Mouse (Mus musculus) left cerebral cortex, adult 18-20 months (tissue): Measurements from ENCODE around the gene Slc16a14. TPM values are rescaled to one million over a fixed set of nuclear protein-coding genes. Genes with fewer than 3 reads are reported as not detected.
A peak's percentile ranks its signal among the peaks of the same experiment; 100 is the strongest.

Experiments
- DNase-seq, 2 experiments: peaks; one replicate each; pipeline ENCODE4 v3.0.0; 2021 to 2022; ENCODE audit warnings: low spot score in 2 of 2, mixed read lengths in 1 of 2
- total RNA-seq, 2 experiments: library from RNA; stranded (reverse); gene quantifications; 2 replicates each; pipeline ENCODE4 v1.2.3; 2021

Gene Slc16a14
- total RNA-seq, 2 experiments from 2014 or later, result 9.7 to 10.9 TPM

DNA sequence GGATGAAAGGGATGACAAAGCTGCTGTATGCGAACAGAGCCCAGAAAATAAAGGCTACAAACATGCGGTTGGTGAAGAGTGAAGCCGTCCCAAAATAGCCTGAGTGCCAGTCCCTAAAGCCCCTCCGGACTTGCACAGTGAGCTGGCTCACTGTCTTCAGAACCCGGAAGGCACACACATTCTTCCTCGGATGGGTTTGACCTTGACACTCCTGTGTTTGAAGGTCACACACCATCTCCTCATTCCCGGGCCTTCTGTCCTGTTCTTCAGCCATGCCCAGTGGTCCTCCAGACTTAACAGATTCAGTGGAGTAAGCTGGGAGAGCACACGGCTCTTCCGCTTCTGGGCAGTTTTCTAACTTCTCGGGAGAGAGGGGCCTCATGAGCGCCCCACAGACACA is 22.4 kb downstream of the Slc16a14 start:
- no peak for DNase-seq

DNA sequence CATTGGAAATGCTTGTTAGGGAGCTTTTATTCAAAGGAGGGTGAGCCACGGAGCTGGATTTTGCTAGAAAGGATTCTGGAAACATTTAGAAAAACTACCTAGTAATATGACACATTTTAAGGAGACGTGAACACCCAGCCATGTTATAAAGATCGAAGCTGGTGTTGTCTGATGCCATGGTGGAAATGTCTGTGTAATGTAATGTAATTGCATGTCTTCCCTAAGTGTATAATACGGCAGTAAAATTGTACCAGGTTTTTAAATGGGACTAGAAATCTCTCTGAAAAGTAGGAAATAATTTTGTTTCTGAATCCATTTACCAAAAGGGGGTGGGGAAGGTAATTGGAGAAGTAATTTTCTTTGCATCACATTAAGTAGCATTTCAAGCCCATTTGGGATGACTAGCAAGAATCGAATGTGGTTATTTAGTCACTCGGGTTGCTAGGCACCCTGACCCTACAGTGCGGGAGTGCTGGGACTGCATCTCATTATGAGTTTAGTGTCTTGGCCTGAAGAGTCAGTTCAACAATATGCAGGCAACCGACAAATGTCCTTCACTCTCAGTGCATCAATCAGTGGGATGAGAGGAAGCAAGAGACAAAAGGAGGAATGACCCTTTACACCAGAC is 24.6 kb downstream of the Slc16a14 start:
- DNase-seq, result no peak

DNA sequence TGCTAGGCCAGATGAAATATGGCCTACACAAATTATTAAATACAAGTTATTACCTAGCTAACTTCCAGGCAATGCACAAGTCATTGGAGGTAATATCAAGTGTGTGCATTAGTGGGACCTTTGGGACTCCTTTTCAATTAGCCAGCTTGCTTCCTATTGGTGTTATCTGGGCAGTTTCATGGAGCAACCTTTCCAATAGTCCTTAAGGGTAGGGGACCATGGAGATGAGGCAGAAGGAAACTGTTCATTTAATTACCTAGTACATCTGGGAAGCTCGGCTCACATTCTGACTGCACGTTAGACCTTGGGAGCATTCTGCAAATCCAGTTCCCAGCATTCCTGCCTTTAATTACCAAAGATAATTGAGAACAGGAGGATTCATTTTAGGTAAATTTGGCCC is 30.5 kb downstream of the Slc16a14 start:
- DNase-seq, result no peak

DNA sequence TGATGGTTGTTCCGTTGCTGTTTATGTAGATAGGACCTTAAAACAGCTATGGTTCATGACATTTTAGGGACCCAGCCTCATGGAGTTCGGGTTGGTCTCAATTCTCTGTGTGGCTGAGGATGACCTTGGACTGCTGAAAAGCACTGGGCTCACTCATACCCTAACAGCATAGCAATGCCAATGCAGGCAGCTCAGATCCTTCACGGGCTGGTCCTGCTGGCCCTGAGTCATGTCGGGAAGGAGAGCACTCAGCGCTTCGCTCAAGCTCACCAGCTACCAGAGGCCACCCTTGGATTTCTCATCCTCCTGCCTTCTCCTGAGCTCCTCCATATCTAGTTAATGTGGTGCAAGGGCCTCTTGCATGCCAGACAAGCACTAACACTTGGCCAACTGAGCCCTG is 35.8 kb downstream of the Slc16a14 start:
- no peak for DNase-seq

DNA sequence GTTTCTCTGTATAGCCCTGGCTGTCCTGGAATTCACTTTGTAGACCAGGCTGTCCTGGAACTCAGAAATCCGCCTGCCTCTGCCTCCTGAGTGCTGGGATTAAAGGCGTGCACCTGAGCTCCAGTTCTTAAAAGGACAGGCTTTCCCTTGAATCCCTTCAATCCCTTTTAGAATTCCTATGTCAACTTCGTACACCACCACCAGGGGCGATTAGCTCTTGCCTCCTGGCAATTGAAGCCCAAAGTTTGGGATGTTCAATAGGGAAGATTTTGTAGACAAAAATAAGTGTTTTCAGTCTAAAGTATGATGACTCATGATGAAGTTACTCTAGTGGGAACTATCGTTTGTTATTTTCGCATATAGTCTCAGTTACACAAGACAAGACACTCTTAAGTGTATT is 37.6 kb downstream of the Slc16a14 start:
- no peak for DNase-seq

DNA sequence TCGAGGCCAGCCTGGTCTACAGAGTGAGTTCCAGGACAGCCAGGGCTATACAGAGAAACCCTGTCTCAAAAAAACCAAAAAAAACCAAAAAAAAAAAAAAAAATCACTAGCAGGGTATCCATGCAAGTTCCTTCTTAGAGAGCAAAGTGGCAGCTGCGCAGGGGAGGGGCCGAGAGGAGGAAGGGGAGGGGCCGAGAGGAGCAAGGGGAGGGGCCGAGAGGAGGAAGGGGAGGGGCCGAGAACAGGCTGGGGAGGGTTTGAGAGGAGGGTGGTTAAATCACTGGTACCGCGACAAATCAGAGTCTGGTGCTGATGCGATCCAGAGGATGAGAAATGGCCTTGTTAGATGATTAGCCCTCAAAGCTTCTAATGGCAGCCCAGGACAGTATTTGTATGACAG is 43.2 kb downstream of the Slc16a14 start:
- DNase-seq, result no peak

DNA sequence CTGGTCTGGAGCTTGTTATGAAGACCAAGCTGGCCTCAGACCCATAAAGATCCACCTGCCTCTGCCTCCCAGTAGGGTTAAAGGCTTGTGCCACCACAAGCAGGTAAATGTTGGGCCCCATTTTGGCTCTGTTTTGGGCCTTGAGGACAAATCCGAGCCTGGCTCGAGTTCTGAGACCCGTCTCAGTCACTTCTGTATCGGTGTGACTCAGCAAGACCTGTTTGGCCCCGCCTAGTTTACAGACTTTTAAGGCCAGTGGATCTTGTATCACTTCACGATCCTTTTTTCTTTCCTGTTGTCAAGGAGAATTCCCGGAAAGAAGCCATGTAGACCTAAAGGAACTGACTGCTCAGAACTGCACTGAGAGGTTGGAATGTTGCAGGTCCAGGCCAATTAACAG is 44.4 kb downstream of the Slc16a14 start:
- no peak for DNase-seq

DNA sequence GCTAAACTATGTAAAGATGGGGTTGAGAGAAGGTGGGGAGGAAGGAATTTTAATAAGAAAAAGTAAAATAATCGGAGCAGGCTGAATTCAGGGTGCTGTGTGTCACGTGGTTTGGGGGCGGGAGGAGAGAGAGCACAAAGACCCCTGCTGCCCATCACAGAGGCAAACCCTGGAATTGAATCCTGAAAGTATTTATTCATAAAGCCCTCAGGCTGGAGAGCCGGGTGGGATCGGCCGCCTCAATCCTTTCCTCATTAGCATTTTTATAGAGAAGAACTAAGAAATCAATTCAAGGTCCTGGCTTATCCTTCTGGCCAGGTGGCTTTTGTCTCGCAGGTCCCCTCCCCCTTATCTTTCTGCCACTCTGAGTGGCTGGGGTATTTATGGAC is 44.9 kb downstream of the Slc16a14 start:
- DNase-seq, result no peak

DNA sequence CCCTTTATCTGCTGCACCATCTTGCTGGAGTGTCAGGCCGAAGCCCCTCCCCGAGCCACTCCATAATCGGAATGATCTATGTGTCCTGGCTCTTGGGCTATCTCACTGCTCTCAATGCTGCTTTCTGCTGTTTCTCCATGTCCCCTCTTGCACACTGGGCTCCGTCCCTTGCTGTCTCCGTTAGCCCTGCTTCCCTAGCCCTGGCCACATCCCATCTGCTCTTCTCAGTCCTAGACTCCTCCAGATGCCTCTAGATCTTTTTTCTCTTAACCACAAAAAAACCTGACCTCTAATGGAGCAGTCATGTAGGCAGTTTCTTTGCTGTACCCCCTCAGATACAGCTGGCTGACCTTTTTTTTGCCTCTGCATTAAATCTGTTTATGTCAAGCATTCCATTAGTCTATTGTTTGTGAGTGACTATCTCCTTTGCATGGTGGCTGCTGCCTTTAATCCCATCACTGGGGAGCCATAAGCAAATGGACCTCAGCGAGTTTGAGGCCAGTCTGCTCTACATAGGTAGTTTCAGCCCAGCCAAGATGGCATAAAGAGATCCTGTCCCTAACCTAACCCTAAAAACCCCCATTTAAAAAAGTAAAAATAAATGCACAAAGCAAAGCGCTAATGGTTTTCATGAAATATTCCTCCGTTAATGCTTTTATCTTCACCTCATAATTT is 45.5 kb downstream of the Slc16a14 start:
- DNase-seq, result no peak

DNA sequence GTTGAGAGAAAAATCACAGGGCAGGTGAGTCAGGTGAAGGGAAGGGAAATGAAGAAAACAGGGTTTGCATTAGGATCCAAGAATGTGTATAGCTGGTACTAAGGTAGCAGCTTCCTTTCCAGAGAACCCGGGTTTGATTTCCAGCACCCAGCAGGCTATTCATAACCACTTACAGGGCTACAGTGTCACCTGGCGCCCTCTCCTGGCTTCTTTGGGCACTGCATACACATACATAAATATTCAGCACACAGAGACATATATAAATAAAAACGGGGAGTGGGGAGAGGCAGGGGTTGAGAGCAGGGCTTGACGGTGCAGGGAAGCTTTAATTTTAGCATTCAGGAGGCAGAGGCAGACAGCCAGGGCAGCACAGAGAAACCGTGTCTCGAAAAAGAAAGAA is 49.0 kb downstream of the Slc16a14 start:
- no peak for DNase-seq

DNA sequence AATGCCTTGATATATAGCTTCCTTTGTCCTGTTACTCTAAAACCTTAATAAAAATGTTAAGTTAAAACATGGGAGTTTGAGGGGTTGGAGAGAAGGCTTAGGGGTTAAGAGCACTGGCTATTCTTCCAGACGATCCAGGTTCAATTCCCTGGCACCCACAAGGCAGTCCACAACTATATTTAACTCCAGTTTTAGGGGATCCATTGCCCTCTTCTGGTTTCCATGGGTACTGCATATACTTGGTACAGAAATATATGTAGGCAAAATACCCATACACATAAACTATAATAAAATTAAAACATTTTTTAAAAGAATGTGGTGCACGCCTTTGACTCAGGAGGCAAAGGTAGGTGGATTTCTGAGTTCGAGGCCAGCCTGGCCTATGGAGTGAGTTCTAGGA is 49.8 kb downstream of the Slc16a14 start:
- no peak for DNase-seq

DNA sequence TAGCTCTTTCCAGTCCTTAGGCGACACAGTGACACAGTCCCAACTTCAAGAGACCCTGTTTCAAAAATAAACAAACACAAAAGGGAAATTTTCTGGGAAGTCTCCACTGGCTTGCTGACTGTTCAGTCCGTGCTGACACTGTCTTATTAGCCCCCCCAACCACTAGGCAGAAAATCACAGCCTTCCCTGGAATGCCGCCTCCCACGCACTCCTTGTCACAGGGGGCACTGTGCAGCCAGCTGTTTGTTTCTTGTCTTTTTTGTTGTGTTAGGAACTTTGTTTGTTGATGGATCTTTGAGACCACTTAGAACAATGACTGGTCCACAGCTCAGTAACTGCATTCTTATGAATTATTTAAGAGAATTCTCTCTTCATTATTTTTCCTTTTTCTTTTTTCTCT is 51.0 kb downstream of the Slc16a14 start:
- DNase-seq, result no peak

DNA sequence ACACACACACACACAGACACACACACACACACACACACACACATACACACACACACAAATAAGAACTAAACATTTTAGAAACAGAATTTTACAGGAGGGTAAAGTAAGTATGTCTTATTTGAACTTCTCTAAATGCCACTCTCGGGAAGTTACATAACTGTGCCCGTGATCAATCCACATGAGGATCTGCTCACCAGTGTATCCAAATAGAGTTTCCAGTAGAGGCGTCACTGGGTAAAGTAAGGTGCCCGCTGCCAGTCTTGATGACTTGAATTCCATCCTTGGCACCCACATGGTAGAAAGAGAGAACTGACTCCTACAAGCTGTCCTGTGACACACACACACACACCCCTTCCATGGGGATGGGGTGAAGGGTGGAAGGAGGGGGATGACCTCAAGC is 52.0 kb downstream of the Slc16a14 start:
- DNase-seq, result no peak

DNA sequence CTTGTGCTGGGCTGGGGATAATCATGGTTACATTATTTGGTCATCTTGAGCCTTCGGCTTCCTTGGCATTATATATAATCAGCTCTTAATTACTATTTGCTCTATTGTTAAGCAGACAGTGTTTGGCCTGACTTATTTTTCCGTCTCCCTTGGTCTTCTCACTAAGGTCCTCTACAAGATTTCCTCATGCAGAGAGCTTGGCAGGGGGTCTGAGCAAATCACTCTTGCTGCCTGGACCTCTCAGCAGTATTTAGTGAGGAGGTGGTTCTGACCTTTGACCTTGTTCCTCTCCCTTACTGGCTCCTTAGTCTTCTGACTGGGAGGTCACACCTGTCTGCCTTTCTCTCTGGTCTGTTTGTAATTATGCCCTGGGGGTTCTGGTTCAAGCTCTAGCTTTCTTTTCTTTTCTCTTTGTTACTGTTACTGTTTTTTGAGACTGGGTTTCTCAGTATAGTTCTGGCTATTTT is 52.8 kb downstream of the Slc16a14 start:
- no peak for DNase-seq

DNA sequence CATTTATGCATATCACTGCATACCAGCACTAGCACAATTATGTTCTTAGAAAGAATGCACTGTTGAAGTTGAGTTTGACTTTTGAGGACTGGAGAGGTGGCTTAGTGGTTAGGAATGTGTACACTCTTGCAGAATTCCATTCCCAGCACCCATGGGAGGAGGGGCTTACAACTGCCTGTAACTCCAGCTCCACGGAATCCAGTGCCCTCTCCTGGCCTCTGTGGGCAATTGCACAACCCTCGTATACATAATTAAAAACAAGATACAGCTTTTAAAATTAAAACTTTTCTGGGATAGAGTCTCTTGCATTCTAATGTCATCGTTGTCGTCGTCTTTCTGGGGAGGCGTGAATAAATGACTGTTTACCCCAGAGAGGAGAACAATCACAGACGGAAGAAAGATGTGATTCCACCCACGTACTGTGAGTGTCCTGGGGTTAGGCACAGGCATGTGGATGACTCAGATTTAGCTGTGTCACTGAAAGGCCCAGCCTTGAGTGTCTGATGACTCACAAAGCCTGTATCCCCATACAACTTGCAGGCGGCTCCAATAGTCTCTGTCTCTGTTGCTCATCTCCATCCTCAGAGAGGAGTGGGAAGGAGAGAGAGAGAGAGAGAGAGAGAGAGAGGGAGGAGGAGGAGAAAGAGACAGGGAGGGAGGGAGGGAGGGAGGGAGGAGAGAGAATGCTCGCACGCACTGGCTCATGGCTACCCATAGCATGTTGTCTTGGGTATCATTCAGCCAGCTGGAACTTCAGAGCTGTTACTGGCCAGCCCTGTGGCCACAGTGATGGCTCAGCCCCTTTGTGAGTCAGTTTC is 53.5 kb downstream of the Slc16a14 start:
- DNase-seq, result peak; percentile 16 to 43

DNA sequence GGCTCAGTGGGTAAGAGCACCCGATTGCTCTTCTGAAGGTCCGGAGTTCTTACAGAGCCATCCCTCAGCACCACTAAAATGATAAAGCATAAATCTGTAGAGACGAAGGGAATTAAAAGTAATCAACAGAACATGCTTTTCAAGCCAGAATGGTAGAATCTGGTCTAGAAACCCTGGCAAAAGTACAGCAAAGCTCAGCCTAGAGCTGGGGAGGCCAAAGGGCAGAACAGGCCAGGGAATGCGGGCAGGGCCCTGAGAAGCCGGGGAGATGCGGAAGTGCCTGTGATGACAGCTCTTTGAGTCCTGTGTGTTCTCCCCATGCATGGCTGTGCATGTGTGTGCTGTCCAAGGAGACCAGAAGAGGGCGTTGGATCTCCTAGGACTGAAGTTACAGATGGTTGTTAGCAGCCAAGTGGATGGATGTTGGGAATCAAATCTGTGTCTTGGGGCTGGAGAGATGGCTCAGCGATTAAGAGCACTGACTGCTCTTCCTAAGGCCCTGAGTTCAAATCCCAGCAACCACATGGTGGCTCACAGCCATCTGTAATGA is 55.3 kb downstream of the Slc16a14 start:
- DNase-seq, result no peak

DNA sequence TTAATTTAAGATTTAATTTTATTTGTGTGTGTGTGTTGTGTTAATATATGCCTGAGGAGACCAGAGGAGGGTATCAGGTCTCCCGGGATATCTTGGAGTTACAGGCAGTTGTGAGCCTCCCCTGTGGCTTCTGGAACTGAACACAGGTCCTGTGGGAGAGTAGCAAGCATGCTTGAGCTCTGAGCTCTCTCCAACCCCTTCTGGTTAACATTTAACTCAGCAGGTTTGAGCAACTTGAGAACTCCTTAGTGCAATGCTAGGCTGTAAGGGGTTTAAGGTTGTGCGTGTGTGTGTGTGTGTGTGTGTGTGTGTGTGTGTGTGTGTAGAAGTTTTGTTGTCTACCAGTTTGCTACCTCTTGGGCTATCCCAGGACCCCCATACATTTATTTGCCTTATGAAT is 57.3 kb downstream of the Slc16a14 start:
- DNase-seq, result no peak

DNA sequence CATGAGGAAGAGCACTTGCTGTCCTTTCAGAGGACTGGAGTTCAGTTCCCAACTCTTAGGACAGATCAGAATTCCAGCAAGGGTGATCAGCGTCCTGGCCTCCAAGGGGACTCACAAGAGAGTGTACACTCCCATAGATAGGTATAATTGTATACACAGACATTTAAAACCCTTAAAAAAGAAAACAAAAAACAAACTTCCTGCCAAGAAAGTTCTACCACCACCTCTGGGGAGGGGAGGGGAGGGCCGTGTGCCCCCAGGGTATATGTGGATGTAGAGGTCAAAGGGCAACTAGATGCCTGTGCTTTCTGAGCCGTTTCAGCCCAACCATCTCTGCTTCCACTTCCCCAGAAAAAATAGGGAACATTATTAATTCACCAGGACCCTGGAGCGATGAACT is 62.0 kb downstream of the Slc16a14 start:
- DNase-seq, result no peak

DNA sequence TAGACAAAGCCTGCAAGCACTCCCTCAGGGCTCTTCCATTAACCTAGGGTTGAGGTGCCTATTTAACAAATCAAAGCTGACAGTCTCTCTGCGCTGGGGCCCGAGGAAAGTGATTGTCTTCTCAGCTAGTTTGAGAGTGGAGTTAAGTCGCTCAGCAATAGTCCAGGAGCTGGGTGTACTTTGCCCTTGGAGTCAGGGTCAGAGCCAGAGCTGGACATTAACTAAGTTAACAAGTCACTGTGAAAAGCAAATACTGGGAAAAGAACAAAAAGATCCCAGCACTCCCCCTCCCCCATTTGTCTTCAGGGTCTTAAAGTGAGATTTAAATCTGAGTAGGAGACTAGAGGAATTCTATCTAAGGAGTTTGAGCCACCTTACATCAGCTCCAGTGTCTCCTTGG is 62.8 kb downstream of the Slc16a14 start:
- DNase-seq, result no peak

DNA sequence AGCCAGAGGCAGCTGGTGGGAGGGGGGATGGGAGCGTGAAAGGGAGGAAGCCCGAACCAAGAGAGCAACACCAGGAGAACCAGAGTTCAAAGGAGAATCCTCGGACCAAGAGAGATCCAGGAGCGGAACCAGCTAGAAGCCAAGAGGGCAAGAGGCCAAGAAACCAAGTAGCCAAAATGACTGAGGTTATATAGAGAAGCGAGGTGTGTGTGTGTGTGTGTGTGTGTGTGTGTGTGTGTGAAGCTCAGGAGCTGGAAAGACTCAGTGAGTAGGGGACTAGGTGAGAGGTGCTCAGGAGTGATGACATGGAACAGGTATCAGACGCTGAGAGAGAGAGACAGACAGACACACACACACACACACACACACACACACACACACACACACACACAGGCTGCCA is 63.8 kb downstream of the Slc16a14 start:
- no peak for DNase-seq

DNA sequence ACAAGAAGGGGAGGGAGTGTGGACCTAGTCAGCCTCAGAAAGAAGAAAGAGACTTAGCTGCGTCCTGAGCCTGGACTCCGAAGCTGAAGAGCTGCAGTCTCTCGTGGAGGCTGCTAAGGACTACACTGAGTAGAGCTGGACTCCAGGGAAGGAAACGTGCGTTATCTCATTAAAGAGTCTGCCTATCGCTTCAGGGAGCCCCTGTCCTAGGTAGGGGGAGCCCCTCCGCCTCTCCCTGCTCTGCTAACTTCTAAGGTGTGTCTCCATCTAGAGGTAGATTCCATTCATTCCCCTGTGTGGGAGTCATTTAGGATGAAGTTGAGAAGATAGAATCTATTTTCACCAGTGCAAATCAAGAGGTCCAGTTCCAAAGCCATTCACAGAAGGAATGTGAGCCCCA is 65.4 kb downstream of the Slc16a14 start:
- no peak for DNase-seq

DNA sequence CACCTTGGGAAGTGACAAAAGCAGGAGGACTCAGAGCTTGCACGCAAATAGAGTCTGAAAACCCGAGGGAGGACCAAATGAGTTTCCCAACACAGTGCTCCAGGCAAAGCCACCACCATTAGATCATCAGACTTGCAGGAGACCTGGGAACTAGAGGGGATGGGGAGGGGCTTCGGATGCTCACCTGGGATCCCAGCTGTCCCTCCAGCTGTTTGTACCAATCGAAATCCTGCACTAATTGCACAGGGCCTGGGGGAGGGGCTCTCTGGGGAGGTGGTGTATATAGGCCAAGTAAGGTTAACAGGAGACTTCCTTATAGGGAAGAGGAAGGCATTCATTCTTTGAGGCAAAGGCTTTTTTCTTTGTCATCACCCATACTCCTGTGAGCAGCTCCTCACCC is 66.1 kb downstream of the Slc16a14 start:
- DNase-seq, result no peak
